Mouse (Mus musculus): ENCODE results near the gene Pcgf5.

DNA sequence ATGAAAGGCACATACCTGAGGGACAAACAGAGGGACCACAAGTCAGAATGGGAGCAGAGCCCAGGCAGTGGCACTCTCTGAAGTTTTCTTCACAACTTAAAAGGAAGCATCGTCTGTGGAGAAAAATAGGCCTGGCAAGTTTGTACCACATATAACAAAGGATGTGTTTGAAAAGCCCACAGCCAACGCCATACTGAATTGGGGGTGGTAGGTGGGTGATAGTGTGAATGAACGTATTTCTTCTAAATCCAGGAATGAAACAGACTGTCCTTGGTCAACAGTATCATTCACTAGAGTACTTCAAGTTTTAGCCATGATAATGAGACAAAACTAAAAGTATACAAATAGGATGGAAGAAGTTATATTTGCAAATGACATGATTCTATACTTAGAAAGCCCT is 123.2 kb downstream of the Pcgf5 start:
- TF ChIP-seq CTCF (IDR thresholded peaks at IDR 0.05; ENCODE audit: control insufficient read depth, insufficient read depth, insufficient replicate concordance, low read depth, low read length) = no peak
- no peak for TF ChIP-seq POLR2A (IDR thresholded peaks at IDR 0.05; ENCODE audit: control insufficient read depth, low read depth, low read length)
